Mouse (Mus musculus): ENCODE data around the gene Gale.

Gene Gale

DNA sequence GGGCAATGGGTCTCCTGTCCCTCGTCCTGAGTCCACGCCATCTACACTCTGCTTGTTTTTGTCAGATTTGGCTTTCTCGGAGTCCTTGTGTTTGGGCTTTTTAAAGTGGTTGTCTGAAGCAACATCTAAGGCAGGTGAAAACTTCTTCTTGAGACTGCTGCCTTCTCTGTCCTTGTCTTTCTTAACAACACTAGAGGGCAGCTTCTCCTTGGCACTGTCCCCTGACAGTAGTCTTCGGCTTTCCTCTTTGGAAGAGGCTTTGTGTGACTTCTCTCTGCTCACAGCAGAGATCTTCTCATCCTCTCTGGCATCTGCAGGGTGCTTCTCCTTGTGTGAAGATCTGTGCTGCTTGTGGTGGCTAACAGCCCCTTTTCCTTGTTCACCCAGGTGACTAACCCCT lies 47.1 kb downstream of the Gale start:
- DNase-seq (ENCODE audit: low read depth, low spot score), result no peak

DNA sequence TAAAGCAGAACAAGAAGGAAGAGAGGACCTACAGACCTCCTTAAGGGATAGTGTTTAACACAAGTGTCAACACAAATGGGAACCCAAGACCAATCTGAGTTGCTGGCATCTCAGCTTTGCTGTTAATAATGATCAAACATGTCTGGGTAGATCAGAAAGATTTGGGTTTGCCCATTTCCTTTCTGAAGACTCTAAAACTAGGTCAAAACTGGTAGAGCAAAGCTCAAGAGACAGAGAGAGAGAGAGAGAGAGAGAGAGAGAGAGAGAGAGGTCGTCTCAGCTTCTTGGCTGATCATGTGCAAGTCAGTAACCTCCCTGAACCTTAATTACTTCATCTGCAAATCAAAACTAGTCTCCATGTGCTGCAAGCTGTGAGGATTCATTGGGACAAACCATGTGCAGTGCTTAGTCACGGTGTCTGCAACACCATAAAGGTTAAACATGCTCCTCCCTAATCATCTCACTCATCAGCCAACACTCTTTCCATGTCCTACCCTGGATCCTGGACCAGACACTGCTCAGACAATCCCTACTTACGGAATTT lies 52.6 kb downstream of the Gale start:
- no peak for DNase-seq (ENCODE audit: low read depth, low spot score)
